28 mouse cellular contexts compared by ENCODE assay signal in the genomic region with DNA sequence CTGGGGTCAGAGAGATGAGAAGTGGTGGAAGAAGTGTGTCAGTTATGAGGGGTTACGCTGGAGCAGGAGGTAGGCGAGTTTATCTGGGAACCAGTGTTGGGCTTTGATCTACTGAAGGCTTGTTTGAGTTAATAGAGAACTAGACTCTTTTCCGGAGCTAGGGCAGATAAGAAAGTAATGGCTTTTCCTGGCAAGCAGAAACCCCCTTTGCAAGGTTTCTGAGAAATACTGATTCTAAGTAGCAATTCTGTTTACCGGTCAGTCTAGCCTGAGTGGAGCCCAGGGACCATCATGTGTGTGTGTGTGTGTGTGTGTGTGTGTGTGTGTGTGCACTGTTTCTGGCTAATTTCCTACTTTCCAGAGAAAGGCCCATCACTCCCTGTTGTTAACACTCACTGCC.
DNase-seq lines count a peak whose midpoint lies in the region; ATAC-seq and TF ChIP-seq lines count a peak whose summit lies in the region.
"Had no signal": no experiment of that assay in that cellular context is flagged by ENCODE, and none has a peak within 500 bp of the region (broad histone marks: within the 10 kb centered on the region; RNA-seq: fewer than 3 reads in every experiment).

No protein-coding gene starts in this region.

- intact Hi-C loops in heart, adult 2 months (cut with DNase I), result loop anchor here (10.0 kb wide), 1 partner anchor 296 kb away; no protein-coding TSS in a partner anchor

- no peak for ATAC-seq in heart, embryonic 13.5 days (ENCODE audit: extremely low read depth, insufficient number of reproducible peaks, low FRiP score, low TSS enrichment)
- 0 out of 2 replicates have a peak, but pooled peaks have one; percentile 32 for ATAC-seq in common myeloid progenitor, adult 5-6 weeks (replicated peaks; ENCODE audit: low read depth, poor library complexity, severe bottlenecking)
- ATAC-seq: activated CD4-positive, CD25-positive, alpha-beta regulatory T cell, adult 4 months; CD4-positive, CD25-positive, alpha-beta regulatory T cell, adult 4 months; forebrain, embryonic 14.5 days; forebrain, embryonic 16.5 days; Patski had no signal

- H3K4me1 ChIP-seq in heart, embryonic 13.5 days, result peaks cover 8% of the 10 kb centered on the region; the same call in 1 of the 2 replicates
- no peaks in the 10 kb centered on the region for H3K4me1 ChIP-seq in heart, adult 2 months (ENCODE audit: control insufficient read depth, insufficient read depth, low read length)
- peaks cover 0 to 4% of the 10 kb centered on the region in 2 experiments; a peak in 2 of 4 replicates for H3K4me1 ChIP-seq in MEL (ENCODE audit: control insufficient read depth in 1 of 2, insufficient read depth in 2 of 2, low read length in 2 of 2)
- H3K4me1 ChIP-seq: forebrain, embryonic 10.5 days; forebrain, embryonic 12.5 days had no signal

- no peaks in the 10 kb centered on the region for H3K36me3 ChIP-seq in heart, embryonic 13.5 days
- H3K36me3 ChIP-seq in heart, adult 2 months (ENCODE audit: control insufficient read depth, insufficient read depth, low read length), result no peaks in the 10 kb centered on the region
- peaks cover 0 to 9% of the 10 kb centered on the region in 2 experiments; a peak in 2 of 4 replicates for H3K36me3 ChIP-seq in MEL (ENCODE audit: control insufficient read depth in 1 of 2, insufficient read depth in 2 of 2, low read length in 2 of 2)
- H3K36me3 ChIP-seq: embryonic facial prominence, embryonic 13.5 days; embryonic facial prominence, embryonic 15.5 days; forebrain, embryonic 10.5 days; forebrain, embryonic 12.5 days; G1E had no signal

- no peak for DNase-seq in heart, adult 2 months
- DNase-seq in MEL (ENCODE audit: low read depth, low spot score), result peak; percentile 41
- peak; percentile 72 for DNase-seq in yolk sac, embryonic 10.5 days (ENCODE audit: low spot score)
- no peak for DNase-seq in cerebellum, adult 9-11 months
- DNase-seq in urinary bladder, adult 18-20 months (ENCODE audit: low spot score in 2 of 2), result no peak
- DNase-seq: adrenal gland, adult 8-10 months; adrenal gland, postnatal 25 days; B cell, adult 2 months; cerebellum, adult 11 months; cerebellum, adult 18-20 months; cerebellum, adult 8-10 months; cerebellum, postnatal 10 days; cerebellum, postnatal 25 days; embryo, embryonic 11 days had no signal

- no peaks in the 10 kb centered on the region for H3K9me3 ChIP-seq in heart, embryonic 13.5 days
- H3K9me3 ChIP-seq in MEL (replicated peaks; ENCODE audit: insufficient read depth, low read length), result no peaks in the 10 kb centered on the region
- H3K9me3 ChIP-seq: embryonic facial prominence, embryonic 13.5 days; embryonic facial prominence, embryonic 15.5 days; forebrain, embryonic 10.5 days; forebrain, embryonic 12.5 days; G1E had no signal

- TF ChIP-seq EP300 in heart, adult 2 months (IDR thresholded peaks at IDR 0.05; ENCODE audit: insufficient read depth, low read depth, low read length), result no peak
- TF ChIP-seq EP300 in MEL (IDR thresholded peaks at IDR 0.05; ENCODE audit: low read depth in 1 of 2, low read length in 2 of 2), result 0 out of 4 replicates have a peak, but pooled peaks have one; percentile 12 to 44

- no peak for TF ChIP-seq CTCF in heart, adult 2 months (IDR thresholded peaks at IDR 0.05)
- TF ChIP-seq CTCF in MEL (IDR thresholded peaks at IDR 0.05 in 2 of 3, conservative IDR thresholded peaks at IDR 0.05 in 1 of 3; ENCODE audit: control insufficient read depth in 1 of 3, insufficient read depth in 1 of 3, low read depth in 2 of 3, low read length in 3 of 3, poor library complexity in 1 of 3, severe bottlenecking in 1 of 3), result no peak

- 0 out of 2 replicates have a peak overlapping the region, but pooled peaks have one; percentile 15 for H3K27ac ChIP-seq in heart, embryonic 13.5 days (replicated peaks)
- H3K27ac ChIP-seq in heart, adult 2 months, result no peak overlapping the region
- no peak overlapping the region for H3K27ac ChIP-seq in MEL (ENCODE audit: control insufficient read depth, low read depth, low read length)
- H3K27ac ChIP-seq: embryonic facial prominence, embryonic 13.5 days; embryonic facial prominence, embryonic 15.5 days; forebrain, embryonic 10.5 days; forebrain, embryonic 12.5 days had no signal

- no peak overlapping the region for H3K9ac ChIP-seq in heart, embryonic 13.5 days
- no peak overlapping the region for H3K9ac ChIP-seq in heart, adult 2 months (ENCODE audit: low read depth, low read length)
- H3K9ac ChIP-seq in MEL (ENCODE audit: control insufficient read depth, low read depth, low read length, poor library complexity, severe bottlenecking), result no peak overlapping the region
- H3K9ac ChIP-seq: embryonic facial prominence, embryonic 13.5 days; embryonic facial prominence, embryonic 15.5 days; forebrain, embryonic 12.5 days had no signal

- TF ChIP-seq POLR2A in heart, adult 2 months (IDR thresholded peaks at IDR 0.05; ENCODE audit: insufficient read depth, low read depth, low read length), result no peak
- TF ChIP-seq POLR2A in MEL (IDR thresholded peaks at IDR 0.05; ENCODE audit: control insufficient read depth in 1 of 2, insufficient read depth in 1 of 2, low read depth in 1 of 2, low read length in 2 of 2, poor library complexity in 1 of 2), result no peak

- 50% methylated on average over 4 of the region's 4 CpGs for WGBS in heart, embryonic 13.5 days
- 56% methylated on average over 4 of the region's 4 CpGs for WGBS in heart, adult 2 months

- H3K4me2 ChIP-seq in heart, embryonic 13.5 days, result no peak overlapping the region
- H3K4me2 ChIP-seq: embryonic facial prominence, embryonic 13.5 days; embryonic facial prominence, embryonic 15.5 days; forebrain, embryonic 12.5 days had no signal

- H3K27me3 ChIP-seq in heart, embryonic 13.5 days (replicated peaks), result no peaks in the 10 kb centered on the region
- H3K27me3 ChIP-seq in heart, adult 2 months (ENCODE audit: control insufficient read depth, insufficient read depth, low read length), result no peaks in the 10 kb centered on the region; the same call in 1 of the 2 replicates
- 0 out of 4 replicates have a peak, but pooled peaks cover 0 to 1% of the 10 kb centered on the region in 2 experiments for H3K27me3 ChIP-seq in MEL (ENCODE audit: control insufficient read depth in 1 of 2, insufficient read depth in 2 of 2, low read length in 2 of 2)
- H3K27me3 ChIP-seq: CH12.LX; embryonic facial prominence, embryonic 13.5 days; embryonic facial prominence, embryonic 15.5 days; forebrain, embryonic 12.5 days; Patski had no signal

- no peak overlapping the region for H3K4me3 ChIP-seq in heart, embryonic 13.5 days
- no peak overlapping the region for H3K4me3 ChIP-seq in heart, adult 2 months
- H3K4me3 ChIP-seq in MEL (ENCODE audit: control insufficient read depth in 1 of 2, insufficient read depth in 1 of 2, low read depth in 2 of 2, low read length in 2 of 2), result no peak overlapping the region
- H3K4me3 ChIP-seq: embryonic facial prominence, embryonic 13.5 days; embryonic facial prominence, embryonic 15.5 days; erythroblast, embryonic 14.5 days; forebrain, embryonic 10.5 days; forebrain, embryonic 12.5 days had no signal

- no peak for TF ChIP-seq RAD21 in MEL (IDR thresholded peaks at IDR 0.05; ENCODE audit: low read depth, low read length)

- H3K79me2 ChIP-seq in heart, adult 2 months (replicated peaks; ENCODE audit: control insufficient read depth, insufficient read depth, low read length), result no peaks in the 10 kb centered on the region
- H3K79me2 ChIP-seq in MEL (ENCODE audit: control insufficient read depth, insufficient read depth, low read length, poor library complexity), result no peaks in the 10 kb centered on the region

TF ChIP-seq in MEL, 35 proteins besides CTCF, POLR2A, EP300 and RAD21:
- peak; percentile 42; the same call in 1 of the 2 replicates for TF ChIP-seq GATA1 (IDR thresholded peaks at IDR 0.05; ENCODE audit: low read depth, low read length)
- peak; percentile 32; the same call in 1 of the 2 replicates for TF ChIP-seq RCOR1 (IDR thresholded peaks at IDR 0.05; ENCODE audit: low read depth, low read length)
- TF ChIP-seq ZKSCAN1 (IDR thresholded peaks at IDR 0.05; ENCODE audit: low read depth, low read length), result no peak

Comparison
In these comparisons a context has a peak if more than half of its experiments do, and no peak if none do; other contexts are left out.
1. DNase-seq: peak in MEL (single experiment) and yolk sac, embryonic 10.5 days (single experiment); none in heart, adult 2 months (0 of 2), cerebellum, adult 9-11 months (single experiment) and urinary bladder, adult 18-20 months (0 of 2).